Mouse (Mus musculus): Measurements from ENCODE around the gene Dlgap4. TPM values are rescaled to one million over a fixed set of nuclear protein-coding genes. Genes with fewer than 3 reads are reported as not detected.

The Dlgap4 gene
- polyA plus RNA-seq, 1 experiment = 47.1 TPM

- WGBS = 81% methylated on average over 4 of the region's 4 CpGs
- H3K4me1 ChIP-seq (ENCODE audit: control insufficient read depth, insufficient read depth, insufficient read length, low read length) = no peaks in the 10 kb centered on the region
- H3K27me3 ChIP-seq (ENCODE audit: control insufficient read depth, insufficient read depth, low read length) = no peaks in the 10 kb centered on the region
- H3K27ac ChIP-seq (ENCODE audit: insufficient read depth, low read depth, low read length) = no peak overlapping the region
- H3K36me3 ChIP-seq (ENCODE audit: control insufficient read depth, insufficient read depth, low read length) = no peaks in the 10 kb centered on the region
- no peak overlapping the region for H3K4me3 ChIP-seq (ENCODE audit: low read depth, low read length)
- TF ChIP-seq CTCF (IDR thresholded peaks at IDR 0.05; ENCODE audit: extremely low read depth, insufficient read length, insufficient replicate concordance, low read depth, low read length) = no peak
- TF ChIP-seq POLR2A (IDR thresholded peaks at IDR 0.05; ENCODE audit: low read depth, low read length) = no peak
Observed at GRCm38 (mm10) chr2:156678112-156678511, 64.6 kb downstream of the Dlgap4 start.

- no peaks in the 10 kb centered on the region for H3K36me3 ChIP-seq (ENCODE audit: control insufficient read depth, insufficient read depth, low read length)
- no peaks in the 10 kb centered on the region for H3K4me1 ChIP-seq (ENCODE audit: control insufficient read depth, insufficient read depth, insufficient read length, low read length)
- H3K4me3 ChIP-seq (ENCODE audit: low read depth, low read length) = no peak overlapping the region
- WGBS = 47% methylated on average over 12 of the region's 12 CpGs
- TF ChIP-seq POLR2A (IDR thresholded peaks at IDR 0.05; ENCODE audit: low read depth, low read length) = no peak
- no peak for TF ChIP-seq CTCF (IDR thresholded peaks at IDR 0.05; ENCODE audit: extremely low read depth, insufficient read length, insufficient replicate concordance, low read depth, low read length)
- H3K27ac ChIP-seq (ENCODE audit: insufficient read depth, low read depth, low read length) = no peak overlapping the region
- no peaks in the 10 kb centered on the region for H3K27me3 ChIP-seq (ENCODE audit: control insufficient read depth, insufficient read depth, low read length)
Observed at GRCm38 (mm10) chr2:156682965-156683364, 69.5 kb downstream of the Dlgap4 start.

DNA sequence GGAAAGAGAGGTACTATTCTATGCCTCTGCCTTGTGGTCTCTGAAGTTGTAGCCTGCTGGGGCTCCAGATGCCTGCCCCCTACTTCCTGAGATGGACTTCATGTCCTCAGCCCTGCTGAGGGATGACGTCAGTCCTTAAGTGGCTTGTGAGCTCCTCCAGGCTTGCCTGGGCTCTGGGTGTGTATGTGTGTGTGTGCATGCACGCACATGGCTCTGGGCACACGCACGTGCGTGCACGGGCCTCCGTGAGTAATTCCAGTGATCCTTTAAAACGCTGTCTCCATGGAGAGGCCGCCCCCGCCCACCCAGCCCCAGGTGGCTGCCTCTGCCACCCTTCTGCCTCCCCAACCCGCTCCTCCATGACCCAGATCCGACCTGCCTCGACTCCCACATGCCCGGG lies 72.5 kb downstream of the Dlgap4 start:
- Histone ChIP-seq H3K27me3 (ENCODE audit: control insufficient read depth, insufficient read depth, low read length) (peaks cover 7% of the 10 kb centered on the region), H3K4me3 (ENCODE audit: low read depth, low read length) (no peak overlapping the region), H3K36me3 (ENCODE audit: control insufficient read depth, insufficient read depth, low read length) (no peaks in the 10 kb centered on the region), H3K4me1 (ENCODE audit: control insufficient read depth, insufficient read depth, insufficient read length, low read length) (no peaks in the 10 kb centered on the region), H3K27ac (ENCODE audit: insufficient read depth, low read depth, low read length) (no peak overlapping the region)
- TF ChIP-seq POLR2A (IDR thresholded peaks at IDR 0.05; ENCODE audit: low read depth, low read length) (no peak), CTCF (IDR thresholded peaks at IDR 0.05; ENCODE audit: extremely low read depth, insufficient read length, insufficient replicate concordance, low read depth, low read length) (no peak)
- WGBS = 66% methylated on average over 14 of the region's 14 CpGs

GRCm38 (mm10) chr2:156686754-156687153 lies 73.2 kb downstream of the Dlgap4 start:
- no peak overlapping the region for H3K4me3 ChIP-seq (ENCODE audit: low read depth, low read length)
- no peak overlapping the region for H3K27ac ChIP-seq (ENCODE audit: insufficient read depth, low read depth, low read length)
- no peaks in the 10 kb centered on the region for H3K4me1 ChIP-seq (ENCODE audit: control insufficient read depth, insufficient read depth, insufficient read length, low read length)
- WGBS = 56% methylated on average over 4 of the region's 4 CpGs
- no peaks in the 10 kb centered on the region for H3K36me3 ChIP-seq (ENCODE audit: control insufficient read depth, insufficient read depth, low read length)
- peaks cover 7% of the 10 kb centered on the region for H3K27me3 ChIP-seq (ENCODE audit: control insufficient read depth, insufficient read depth, low read length)
- TF ChIP-seq POLR2A (IDR thresholded peaks at IDR 0.05; ENCODE audit: low read depth, low read length) (no peak), CTCF (IDR thresholded peaks at IDR 0.05; ENCODE audit: extremely low read depth, insufficient read length, insufficient replicate concordance, low read depth, low read length) (no peak)

- H3K27me3 ChIP-seq (ENCODE audit: control insufficient read depth, insufficient read depth, low read length) = peaks cover 7% of the 10 kb centered on the region
- H3K27ac ChIP-seq (ENCODE audit: insufficient read depth, low read depth, low read length) = no peak overlapping the region
- no peaks in the 10 kb centered on the region for H3K4me1 ChIP-seq (ENCODE audit: control insufficient read depth, insufficient read depth, insufficient read length, low read length)
- H3K36me3 ChIP-seq (ENCODE audit: control insufficient read depth, insufficient read depth, low read length) = no peaks in the 10 kb centered on the region
- no peak for TF ChIP-seq POLR2A (IDR thresholded peaks at IDR 0.05; ENCODE audit: low read depth, low read length)
- TF ChIP-seq CTCF (IDR thresholded peaks at IDR 0.05; ENCODE audit: extremely low read depth, insufficient read length, insufficient replicate concordance, low read depth, low read length) = no peak
- H3K4me3 ChIP-seq (ENCODE audit: low read depth, low read length) = no peak overlapping the region
- 21% methylated on average over 14 of the region's 14 CpGs for WGBS
Observed at GRCm38 (mm10) chr2:156688604-156689003, 75.1 kb downstream of the Dlgap4 start.

DNA sequence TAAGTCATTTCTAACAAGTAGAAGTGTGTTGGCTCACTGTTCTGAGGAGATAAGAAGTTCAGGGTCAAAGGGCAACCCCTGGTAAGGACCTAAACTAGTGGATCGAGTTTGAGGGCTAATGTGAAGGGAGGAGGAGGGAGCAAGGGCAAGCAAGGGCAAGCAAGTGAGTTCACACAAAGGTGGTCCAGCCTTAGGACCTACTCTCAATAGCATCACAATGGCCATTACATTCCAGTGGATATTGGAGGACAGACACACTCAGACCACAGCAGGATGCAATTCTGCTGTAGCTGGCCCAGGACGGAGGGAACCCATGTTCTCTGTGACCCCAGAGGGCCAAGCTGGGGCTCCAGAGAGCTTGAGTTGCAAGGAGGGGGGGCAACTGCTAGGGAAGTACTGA lies 77.3 kb downstream of the Dlgap4 start:
- H3K4me1 ChIP-seq (ENCODE audit: control insufficient read depth, insufficient read depth, insufficient read length, low read length) = no peaks in the 10 kb centered on the region
- WGBS = 36% methylated on average over 2 of the region's 2 CpGs
- TF ChIP-seq POLR2A (IDR thresholded peaks at IDR 0.05; ENCODE audit: low read depth, low read length) (no peak), CTCF (IDR thresholded peaks at IDR 0.05; ENCODE audit: extremely low read depth, insufficient read length, insufficient replicate concordance, low read depth, low read length) (no peak)
- no peaks in the 10 kb centered on the region for H3K36me3 ChIP-seq (ENCODE audit: control insufficient read depth, insufficient read depth, low read length)
- H3K27me3 ChIP-seq (ENCODE audit: control insufficient read depth, insufficient read depth, low read length) = peaks cover 7% of the 10 kb centered on the region
- no peak overlapping the region for H3K27ac ChIP-seq (ENCODE audit: insufficient read depth, low read depth, low read length)
- H3K4me3 ChIP-seq (ENCODE audit: low read depth, low read length) = no peak overlapping the region

DNA sequence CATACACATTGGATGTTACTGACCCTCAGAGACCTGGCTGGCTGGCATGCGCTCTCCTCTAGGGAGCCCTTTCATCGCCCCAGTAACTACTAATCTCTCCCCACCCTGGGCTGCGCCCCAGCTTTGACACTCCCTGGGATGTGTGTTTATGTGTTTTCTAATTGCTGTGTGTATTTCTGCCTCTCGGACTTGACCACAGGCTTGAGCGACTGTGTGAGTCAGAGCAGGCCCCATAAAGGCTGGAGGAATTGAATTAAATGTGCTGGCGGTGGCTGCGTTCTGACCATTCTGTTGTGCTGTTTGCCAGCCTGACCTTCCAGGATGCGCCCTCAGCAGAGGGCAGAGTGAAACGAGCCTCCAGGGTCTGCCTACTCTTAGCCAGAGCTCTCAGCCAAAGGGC lies 78.2 kb downstream of the Dlgap4 start:
- no peaks in the 10 kb centered on the region for H3K4me1 ChIP-seq (ENCODE audit: control insufficient read depth, insufficient read depth, insufficient read length, low read length)
- no peak overlapping the region for H3K27ac ChIP-seq (ENCODE audit: insufficient read depth, low read depth, low read length)
- 58% methylated on average over 9 of the region's 9 CpGs for WGBS
- peaks cover 7% of the 10 kb centered on the region for H3K27me3 ChIP-seq (ENCODE audit: control insufficient read depth, insufficient read depth, low read length)
- no peak for TF ChIP-seq POLR2A (IDR thresholded peaks at IDR 0.05; ENCODE audit: low read depth, low read length)
- no peak for TF ChIP-seq CTCF (IDR thresholded peaks at IDR 0.05; ENCODE audit: extremely low read depth, insufficient read length, insufficient replicate concordance, low read depth, low read length)
- H3K36me3 ChIP-seq (ENCODE audit: control insufficient read depth, insufficient read depth, low read length) = no peaks in the 10 kb centered on the region
- H3K4me3 ChIP-seq (ENCODE audit: low read depth, low read length) = no peak overlapping the region

Measured in small intestine, adult 2 months (tissue).